Mouse (Mus musculus) central nervous system, embryonic 14 days (tissue): ENCODE results near the gene Vash1. TPM values are rescaled to one million over a fixed set of nuclear protein-coding genes. Genes with fewer than 3 reads are reported as not detected.

ENCODE experiments used
- polyA plus RNA-seq: library from polyadenylated mRNA; depleted of rRNA; stranded (reverse); fragments of >200 nt; gene quantifications from 2 replicates; pipeline ENCODE4 v1.2.3, GENCODE M21; 2012; rRNA removed

Vash1 gene
- polyA plus RNA-seq = 32.9 and 39.5 TPM in 2 replicates

GRCm38 (mm10) chr12:86678591-86679545 lies at the start of gene Vash1:
TSS of gene Vash1 (plus strand) at chr12:86678700.

GRCm38 (mm10) chr12:86726120-86726640 lies 47.7 kb downstream of the Vash1 start, which contains the start of gene Angel1:
TSS of gene Angel1 (minus strand) at chr12:86726460.

GRCm38 (mm10) chr12:86734319-86734810 lies 55.9 kb downstream of the Vash1 start, which contains the start of gene Lrrc74a:
TSS of gene Lrrc74a (plus strand) at chr12:86734369.

Other genes starting within 250 kb of the Vash1 start
- gene Angel1, start 47.8 kb downstream of the Vash1 start, polyA plus RNA-seq = 14.2 and 14.4 TPM in 2 replicates
- not detected in 2 replicates for gene Lrrc74a, start 55.7 kb downstream of the Vash1 start, polyA plus RNA-seq
- 71.3 and 75.7 TPM in 2 replicates for gene Irf2bpl, start 206.1 kb downstream of the Vash1 start, polyA plus RNA-seq